Mouse (Mus musculus) stomach, embryonic 16.5 days (tissue): ENCODE data around the gene Mpdz. TPM values are rescaled to one million over a fixed set of nuclear protein-coding genes. Genes with fewer than 3 reads are reported as not detected.

Experiments
- ATAC-seq: fragments of 200-750 bp; cut with Nextera tagmentation; 2 replicates; pipeline ENCODE4 v1.8.0; 2017; ENCODE audit warnings: moderate number of reproducible peaks, moderate TSS enrichment; ENCODE audit not compliant: insufficient read depth, low FRiP score
- H3K27ac ChIP-seq: fragments of 300-500 bp; sonication (generic); 2 replicates; pipeline ENCODE4 v1.5.1; 2014; ENCODE audit warnings: low read length
- H3K27me3 ChIP-seq: fragments of 300-500 bp; sonication (generic); 2 replicates; pipeline ENCODE4 v1.6.1; 2014; ENCODE audit warnings: low read length, control low read depth, mixed read lengths; ENCODE audit not compliant: control insufficient read depth, insufficient read depth
- H3K36me3 ChIP-seq: fragments of 300-500 bp; sonication (generic); 2 replicates; pipeline ENCODE4 v1.6.1; 2014; ENCODE audit warnings: low read length; ENCODE audit not compliant: control insufficient read depth, insufficient read depth
- H3K4me1 ChIP-seq: fragments of 300-500 bp; sonication (generic); 2 replicates; pipeline ENCODE4 v1.6.1; 2014; ENCODE audit warnings: low read length, control low read depth, mixed read lengths; ENCODE audit not compliant: control insufficient read depth, insufficient read depth
- H3K4me2 ChIP-seq: fragments of 300-500 bp; sonication (generic); 2 replicates; pipeline ENCODE4 v1.6.1; 2014; ENCODE audit warnings: low read depth, low read length, mixed read lengths
- H3K4me3 ChIP-seq: fragments of 300-500 bp; sonication (generic); replicated peaks from 2 replicates; pipeline ENCODE4 v1.5.1; 2014; ENCODE audit warnings: mild to moderate bottlenecking, low read length
- H3K9ac ChIP-seq: fragments of 300-500 bp; sonication (generic); 2 replicates; pipeline ENCODE4 v1.6.1; 2014; ENCODE audit warnings: low read length
- H3K9me3 ChIP-seq: fragments of 300-500 bp; sonication (generic); replicated peaks from 2 replicates; pipeline ENCODE4 v1.6.1; 2016; ENCODE audit warnings: low read length, control low read depth; ENCODE audit not compliant: control insufficient read depth
- WGBS: fragments of 180-500 bp; shearing (Covaris S2); extraction: QIAGEN DNeasy Blood & Tissue Kit; methylation state at CpG from one replicate; pipeline ENCODE4 v1.1.7; 2014; 5-methylcytosine and 5-hydroxymethylcytosine counted together
- polyA plus RNA-seq: library from polyadenylated mRNA; unstranded; fragments of >200 nt; fragmentation: Nextera tagmentation; extraction: Ambion mirVana; gene quantifications from 2 replicates; pipeline ENCODE4 v1.2.1, GENCODE M21; 2015

The Mpdz gene
- polyA plus RNA-seq, 1 experiment from 2014 or later, result 23.4 TPM

DNA sequence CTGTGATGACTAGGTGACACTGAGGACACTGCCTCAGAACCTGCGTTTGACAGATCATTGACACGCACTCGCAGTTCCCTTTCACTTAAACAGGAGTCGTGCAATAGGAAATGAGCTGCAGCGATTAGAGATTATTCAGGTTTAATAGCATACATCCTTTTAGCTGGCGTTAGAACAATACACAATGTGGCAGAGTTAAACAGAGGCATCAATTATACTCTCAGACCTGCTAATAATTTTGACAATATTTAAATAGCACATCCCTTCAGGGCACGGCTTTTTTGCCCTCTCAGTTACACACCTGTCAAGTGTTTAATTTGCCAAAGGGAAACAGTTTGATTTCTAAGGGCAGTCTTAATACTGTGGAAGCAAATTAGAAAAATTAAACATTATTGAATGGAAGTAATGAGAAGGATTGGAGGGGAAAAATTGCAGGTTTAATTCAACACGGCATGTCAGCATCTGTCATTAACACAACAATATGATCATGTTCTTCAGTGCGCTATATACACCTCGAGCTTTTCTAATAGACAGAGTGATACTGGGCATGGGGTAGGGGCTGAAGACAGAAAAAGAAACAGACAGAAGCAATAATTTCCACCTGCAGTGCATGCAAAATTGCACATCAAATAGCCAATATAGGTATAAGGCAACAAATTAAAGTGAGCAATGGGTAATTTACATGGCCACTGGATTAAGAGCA, 27.1 kb downstream of the Mpdz start:
- Histone ChIP-seq H3K4me2 (no peak overlapping the region), H3K27me3 (no peaks in the 10 kb centered on the region), H3K9me3 (no peaks in the 10 kb centered on the region), H3K27ac (no peak overlapping the region), H3K4me1 (no peaks in the 10 kb centered on the region), H3K9ac (no peak overlapping the region), H3K4me3 (no peak overlapping the region), H3K36me3 (no peaks in the 10 kb centered on the region)
- 70% methylated on average over 10 of the region's 10 CpGs for WGBS
- no peak for ATAC-seq

DNA sequence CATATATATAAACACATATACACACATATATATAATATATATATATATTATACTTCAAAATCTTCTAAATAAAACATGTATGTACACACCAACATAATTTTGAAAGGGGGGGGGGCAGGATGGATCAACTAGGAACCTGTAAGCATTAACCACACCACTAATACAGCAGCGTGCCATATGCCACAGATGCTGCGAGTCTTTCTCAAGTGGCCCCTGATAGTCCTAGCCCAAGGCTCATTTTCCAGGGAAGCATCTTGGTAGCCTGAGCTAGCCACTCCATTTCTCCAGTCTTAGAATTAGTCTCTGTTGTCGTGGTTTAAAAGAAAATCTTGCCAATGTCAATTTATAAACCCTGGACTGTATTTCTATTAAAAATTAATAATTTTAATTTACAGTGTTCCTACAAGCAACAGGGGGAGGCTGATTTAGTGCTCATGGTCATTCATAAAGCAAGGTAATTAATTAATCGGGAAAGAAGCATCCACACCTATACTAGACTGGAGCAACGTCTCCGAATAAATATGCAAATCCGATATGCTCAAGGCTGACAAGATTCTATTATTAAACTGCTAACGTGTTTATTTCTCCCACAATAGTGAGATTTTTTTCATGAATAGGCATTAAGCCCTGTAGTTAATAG, 27.8 kb downstream of the Mpdz start:
- no peaks in the 10 kb centered on the region for H3K36me3 ChIP-seq
- H3K4me2 ChIP-seq, result no peak overlapping the region
- no peak overlapping the region for H3K27ac ChIP-seq
- H3K4me1 ChIP-seq, result no peaks in the 10 kb centered on the region
- H3K9ac ChIP-seq, result no peak overlapping the region
- 88% methylated on average over 8 of the region's 8 CpGs for WGBS
- H3K4me3 ChIP-seq, result no peak overlapping the region
- H3K9me3 ChIP-seq, result no peaks in the 10 kb centered on the region
- ATAC-seq, result no peak
- H3K27me3 ChIP-seq, result no peaks in the 10 kb centered on the region

DNA sequence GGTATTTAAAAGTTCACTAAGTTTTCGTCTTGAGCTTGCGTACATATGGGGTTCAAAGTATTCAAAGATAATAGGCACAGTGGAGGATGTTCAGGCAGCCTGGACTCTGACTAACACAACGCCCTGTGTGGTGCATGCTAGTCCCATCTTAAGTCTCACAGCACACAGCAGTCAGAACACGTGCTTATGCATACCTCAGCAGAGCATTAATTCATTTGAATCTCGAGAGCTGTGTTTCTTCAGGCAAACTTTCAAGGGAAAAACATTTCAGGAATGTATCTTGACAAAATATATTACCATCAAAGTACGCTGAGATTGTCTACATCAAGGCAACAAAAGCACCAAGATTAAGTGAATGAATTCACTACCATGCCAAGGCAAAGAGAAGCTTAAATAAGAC, 45.7 kb downstream of the Mpdz start:
- Histone ChIP-seq H3K9me3 (no peaks in the 10 kb centered on the region), H3K27me3 (no peaks in the 10 kb centered on the region), H3K4me1 (no peaks in the 10 kb centered on the region), H3K36me3 (no peaks in the 10 kb centered on the region), H3K4me2 (no peak overlapping the region), H3K9ac (no peak overlapping the region), H3K27ac (no peak overlapping the region), H3K4me3 (no peak overlapping the region)
- 63% methylated on average over 6 of the region's 6 CpGs for WGBS
- ATAC-seq, result no peak

DNA sequence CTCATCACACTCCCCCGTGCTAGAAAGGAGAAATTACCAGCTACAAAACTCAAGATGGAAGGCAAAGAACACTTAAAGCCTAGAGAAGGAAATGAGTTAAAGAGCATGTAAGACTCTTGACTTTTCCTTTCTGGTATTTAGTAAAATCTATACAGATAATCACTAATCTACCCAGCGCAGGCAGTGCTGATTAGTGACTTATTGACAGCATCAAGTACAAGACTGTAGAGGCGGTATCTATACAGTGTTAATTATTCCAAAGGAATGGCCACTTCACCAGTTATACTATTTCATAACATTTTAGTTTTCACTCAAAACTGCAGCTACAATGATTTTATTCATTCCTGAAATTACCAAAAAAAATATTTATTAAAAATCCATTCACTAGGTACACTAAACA, 49.7 kb downstream of the Mpdz start:
- Histone ChIP-seq H3K4me2 (no peak overlapping the region), H3K4me3 (no peak overlapping the region), H3K9me3 (no peaks in the 10 kb centered on the region), H3K4me1 (0 out of 2 replicates have a peak, but pooled peaks cover 4% of the 10 kb centered on the region), H3K36me3 (no peaks in the 10 kb centered on the region), H3K27ac (no peak overlapping the region), H3K9ac (no peak overlapping the region), H3K27me3 (no peaks in the 10 kb centered on the region)
- ATAC-seq, result no peak
- 87% methylated on average over 3 of the region's 3 CpGs for WGBS

DNA sequence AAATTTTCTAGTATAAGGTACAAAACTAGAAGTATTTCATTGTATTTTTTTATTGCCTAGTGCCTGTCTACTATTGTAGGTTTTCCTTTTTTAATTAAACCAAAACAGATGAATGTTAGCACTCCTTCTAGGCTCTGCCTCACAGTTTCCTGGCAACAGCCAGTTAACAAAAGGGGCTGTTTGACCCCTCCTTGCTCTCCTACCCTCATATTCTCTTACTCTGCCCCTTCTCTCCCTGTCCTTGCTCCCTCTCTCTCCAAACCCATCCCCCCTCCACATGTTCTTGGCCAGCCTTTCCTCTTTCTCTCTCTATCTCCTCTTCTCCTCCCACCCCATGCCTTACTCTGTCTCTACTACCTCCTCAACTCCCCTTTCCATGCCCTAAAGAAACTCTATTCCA, 53.4 kb downstream of the Mpdz start:
- H3K9me3 ChIP-seq, result no peaks in the 10 kb centered on the region
- 0 out of 2 replicates have a peak, but pooled peaks cover 4% of the 10 kb centered on the region for H3K4me1 ChIP-seq
- H3K4me2 ChIP-seq, result no peak overlapping the region
- no peaks in the 10 kb centered on the region for H3K36me3 ChIP-seq
- H3K4me3 ChIP-seq, result no peak overlapping the region
- no peaks in the 10 kb centered on the region for H3K27me3 ChIP-seq
- no peak overlapping the region for H3K9ac ChIP-seq
- no peak for ATAC-seq
- H3K27ac ChIP-seq, result no peak overlapping the region

DNA sequence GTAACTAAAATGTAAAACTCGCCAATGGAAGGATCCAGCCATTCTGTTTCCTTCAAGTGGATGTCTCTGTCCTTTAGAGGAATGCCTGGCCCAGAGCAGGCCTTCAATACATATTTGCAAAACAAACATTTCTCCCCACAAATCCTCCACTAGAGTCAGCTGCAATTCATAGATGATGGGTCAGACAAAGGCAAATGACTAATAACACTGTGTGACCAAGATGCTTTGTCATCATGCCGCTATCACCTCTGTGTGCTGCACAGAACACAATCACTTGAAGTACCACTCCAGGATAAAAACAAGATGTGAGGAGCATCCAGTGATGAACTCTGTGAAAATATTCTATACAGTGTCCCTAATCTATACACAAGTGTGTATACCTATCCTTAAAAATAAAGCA, 55.0 kb downstream of the Mpdz start:
- no peak overlapping the region for H3K27ac ChIP-seq
- H3K36me3 ChIP-seq, result peaks cover 6% of the 10 kb centered on the region; the same call in 1 of the 2 replicates
- no peak for ATAC-seq
- no peak overlapping the region for H3K9ac ChIP-seq
- H3K27me3 ChIP-seq, result no peaks in the 10 kb centered on the region
- 0 out of 2 replicates have a peak, but pooled peaks cover 4% of the 10 kb centered on the region for H3K4me1 ChIP-seq
- 84% methylated on average over 2 of the region's 2 CpGs for WGBS
- H3K4me3 ChIP-seq, result no peak overlapping the region
- H3K4me2 ChIP-seq, result no peak overlapping the region
- no peaks in the 10 kb centered on the region for H3K9me3 ChIP-seq

DNA sequence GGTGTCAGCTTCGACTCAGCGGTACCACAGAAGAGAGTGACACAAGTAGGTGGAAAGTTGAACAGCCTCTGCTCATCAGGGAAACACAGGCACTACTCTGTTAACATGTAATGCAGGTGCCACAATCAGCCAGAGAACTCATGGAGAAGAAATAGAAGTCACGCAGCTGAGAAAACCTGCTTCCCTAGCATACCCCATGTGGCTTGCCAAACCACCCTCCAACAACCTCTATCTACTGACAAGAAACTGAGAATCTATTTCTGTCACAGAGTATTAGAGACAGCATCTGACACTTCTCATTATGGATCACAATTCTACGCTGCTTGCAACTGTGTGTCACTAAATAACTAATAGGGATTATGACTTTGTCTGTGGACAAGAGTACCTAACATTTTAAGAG, 70.3 kb downstream of the Mpdz start:
- no peaks in the 10 kb centered on the region for H3K36me3 ChIP-seq
- no peaks in the 10 kb centered on the region for H3K4me1 ChIP-seq
- H3K4me3 ChIP-seq, result no peak overlapping the region
- 91% methylated on average over 4 of the region's 4 CpGs for WGBS
- H3K27ac ChIP-seq, result no peak overlapping the region
- H3K27me3 ChIP-seq, result no peaks in the 10 kb centered on the region
- no peaks in the 10 kb centered on the region for H3K9me3 ChIP-seq
- no peak overlapping the region for H3K4me2 ChIP-seq
- H3K9ac ChIP-seq, result no peak overlapping the region
- no peak for ATAC-seq

DNA sequence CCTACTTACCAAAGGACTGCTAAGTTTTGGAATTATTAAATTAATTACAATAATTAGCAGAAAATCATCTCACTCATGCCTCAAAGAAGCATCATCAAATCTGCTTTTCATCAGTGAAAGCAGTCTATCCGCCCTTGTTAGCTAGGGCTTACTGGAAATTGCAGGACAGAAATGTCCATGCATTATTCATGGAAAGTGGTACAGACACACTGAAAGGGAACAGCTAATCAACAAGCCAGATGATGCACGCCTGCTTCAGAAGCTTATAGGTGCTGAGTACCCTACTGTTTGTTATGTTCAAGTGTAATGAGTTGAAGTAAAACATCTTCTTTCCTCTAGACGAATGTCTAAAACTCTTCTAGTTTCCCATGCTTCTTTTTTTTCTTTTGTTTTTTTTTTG, 91.2 kb downstream of the Mpdz start:
- H3K9ac ChIP-seq, result no peak overlapping the region
- no peaks in the 10 kb centered on the region for H3K9me3 ChIP-seq
- WGBS, result 93% methylated on average over 3 of the region's 3 CpGs
- H3K4me1 ChIP-seq, result 0 out of 2 replicates have a peak, but pooled peaks cover 6% of the 10 kb centered on the region
- no peaks in the 10 kb centered on the region for H3K27me3 ChIP-seq
- ATAC-seq, result no peak
- peaks cover 9% of the 10 kb centered on the region; the same call in 1 of the 2 replicates for H3K36me3 ChIP-seq
- no peak overlapping the region for H3K27ac ChIP-seq
- H3K4me2 ChIP-seq, result no peak overlapping the region
- H3K4me3 ChIP-seq, result no peak overlapping the region

DNA sequence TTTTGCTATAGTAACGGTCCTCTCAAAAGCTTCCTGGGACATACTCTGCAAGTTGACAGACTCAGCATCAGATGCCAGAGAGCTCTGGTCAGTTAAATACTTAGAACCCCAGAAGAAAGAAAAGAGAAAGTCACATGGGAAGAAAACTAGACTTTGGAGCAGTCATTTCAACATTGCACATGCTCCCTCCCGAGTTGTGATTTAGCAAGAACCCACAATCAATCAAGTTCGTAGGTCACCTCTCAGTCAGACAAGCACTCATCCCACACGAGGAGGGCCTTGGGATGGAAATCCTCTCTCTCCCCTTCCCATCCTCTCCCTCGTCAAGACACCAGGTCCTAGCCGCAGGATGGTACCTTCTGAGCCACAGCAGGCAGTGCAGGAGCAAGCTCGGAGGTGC, 94.0 kb downstream of the Mpdz start:
- no peak overlapping the region for H3K4me2 ChIP-seq
- H3K9me3 ChIP-seq, result no peaks in the 10 kb centered on the region
- no peak overlapping the region for H3K9ac ChIP-seq
- no peak overlapping the region for H3K27ac ChIP-seq
- H3K4me3 ChIP-seq, result no peak overlapping the region
- ATAC-seq, result no peak
- peaks cover 9% of the 10 kb centered on the region; the same call in 1 of the 2 replicates for H3K36me3 ChIP-seq
- H3K4me1 ChIP-seq, result no peaks in the 10 kb centered on the region
- 72% methylated on average over 7 of the region's 7 CpGs for WGBS
- no peaks in the 10 kb centered on the region for H3K27me3 ChIP-seq
